Mouse (Mus musculus) midbrain, embryonic 16.5 days (tissue): Measurements from ENCODE around the gene Ddx43. TPM values are rescaled to one million over a fixed set of nuclear protein-coding genes. Genes with fewer than 3 reads are reported as not detected.

Experiments used
- ATAC-seq: fragments of 200-750 bp; cut with Nextera tagmentation; 2 replicates; pipeline ENCODE4 v1.8.0; 2017; ENCODE audit warnings: moderate TSS enrichment
- H3K27ac ChIP-seq: fragments of 300-500 bp; sonication (generic); 2 replicates; pipeline ENCODE4 v1.5.1; 2014; ENCODE audit warnings: mild to moderate bottlenecking, low read length, mixed read lengths
- H3K27me3 ChIP-seq: fragments of 300-500 bp; sonication (generic); 2 replicates; pipeline ENCODE4 v1.6.1; 2014; ENCODE audit warnings: low read depth, low read length, mixed read lengths; ENCODE audit not compliant: control insufficient read depth, insufficient read depth
- H3K36me3 ChIP-seq: fragments of 300-500 bp; sonication (generic); 2 replicates; pipeline ENCODE4 v1.6.1; 2014; ENCODE audit warnings: mild to moderate bottlenecking, low read length, moderate library complexity, mixed read lengths; ENCODE audit not compliant: control insufficient read depth, insufficient read depth
- H3K4me1 ChIP-seq: fragments of 300-500 bp; sonication (generic); 2 replicates; pipeline ENCODE4 v1.6.1; 2014; ENCODE audit warnings: mild to moderate bottlenecking, low read length, mixed read lengths; ENCODE audit not compliant: control insufficient read depth, insufficient read depth
- H3K4me2 ChIP-seq: fragments of 300-500 bp; sonication (generic); 2 replicates; pipeline ENCODE4 v1.6.1; 2014; ENCODE audit warnings: mild to moderate bottlenecking, low read length, mixed read lengths
- H3K4me3 ChIP-seq: fragments of 300-500 bp; sonication (generic); 2 replicates; pipeline ENCODE4 v1.5.1; 2014; ENCODE audit warnings: low read depth, mild to moderate bottlenecking, low read length, moderate library complexity, mixed read lengths
- H3K9ac ChIP-seq: fragments of 300-500 bp; sonication (generic); 2 replicates; pipeline ENCODE4 v1.6.1; 2014; ENCODE audit warnings: low read depth, low read length, mixed read lengths
- H3K9me3 ChIP-seq: fragments of 300-500 bp; sonication (generic); replicated peaks from 2 replicates; pipeline ENCODE4 v1.6.1; 2014; ENCODE audit warnings: mild to moderate bottlenecking, low read length, mixed read lengths; ENCODE audit not compliant: control insufficient read depth, poor library complexity, severe bottlenecking
- WGBS: fragments of 180-500 bp; shearing (Covaris S2); extraction: QIAGEN DNeasy Blood & Tissue Kit; methylation state at CpG from one replicate; pipeline ENCODE4 v1.1.7; 2014; 5-methylcytosine and 5-hydroxymethylcytosine counted together
- polyA plus RNA-seq: library from polyadenylated mRNA; unstranded; fragments of >200 nt; fragmentation: Nextera tagmentation; extraction: Ambion mirVana; gene quantifications from 2 replicates; pipeline ENCODE4 v1.2.1, GENCODE M21; 2015

The Ddx43 gene
- polyA plus RNA-seq, 1 experiment from 2014 or later, result 0.36 TPM

GRCm38 (mm10) chr9:78428185-78428584, 32.6 kb downstream of the Ddx43 start:
- Histone ChIP-seq H3K27me3 (no peaks in the 10 kb centered on the region), H3K27ac (no peak overlapping the region), H3K4me1 (no peaks in the 10 kb centered on the region), H3K9ac (no peak overlapping the region), H3K36me3 (no peaks in the 10 kb centered on the region), H3K9me3 (no peaks in the 10 kb centered on the region), H3K4me3 (no peak overlapping the region), H3K4me2 (no peak overlapping the region)
- ATAC-seq, result no peak
- 74% methylated on average over 6 of the region's 6 CpGs for WGBS

GRCm38 (mm10) chr9:78428870-78429432, 33.4 kb downstream of the Ddx43 start:
- H3K9ac ChIP-seq, result no peak overlapping the region
- no peaks in the 10 kb centered on the region for H3K4me1 ChIP-seq
- H3K9me3 ChIP-seq, result no peaks in the 10 kb centered on the region
- WGBS, result 89% methylated on average over 4 of the region's 4 CpGs
- no peak overlapping the region for H3K4me2 ChIP-seq
- no peaks in the 10 kb centered on the region for H3K27me3 ChIP-seq
- no peak overlapping the region for H3K27ac ChIP-seq
- H3K4me3 ChIP-seq, result no peak overlapping the region
- H3K36me3 ChIP-seq, result no peaks in the 10 kb centered on the region
- ATAC-seq, result no peak; the same call in 1 of the 2 replicates

- no peak for ATAC-seq
Observed at GRCm38 (mm10) chr9:78429551-78429950, 34.0 kb downstream of the Ddx43 start.

GRCm38 (mm10) chr9:78430486-78430885, 34.9 kb downstream of the Ddx43 start:
- Histone ChIP-seq H3K36me3 (no peaks in the 10 kb centered on the region), H3K4me1 (no peaks in the 10 kb centered on the region), H3K9ac (no peak overlapping the region), H3K4me3 (no peak overlapping the region), H3K4me2 (no peak overlapping the region), H3K9me3 (no peaks in the 10 kb centered on the region), H3K27ac (no peak overlapping the region), H3K27me3 (no peaks in the 10 kb centered on the region)
- 77% methylated on average over 6 of the region's 6 CpGs for WGBS
- no peak for ATAC-seq

More at GRCm38 (mm10) chr9:78429551-78429950, 34.0 kb downstream of the Ddx43 start:
- H3K9me3 ChIP-seq, result no peaks in the 10 kb centered on the region
- no peaks in the 10 kb centered on the region for H3K36me3 ChIP-seq
- H3K9ac ChIP-seq, result no peak overlapping the region
- 65% methylated on average over 2 of the region's 2 CpGs for WGBS
- H3K27me3 ChIP-seq, result no peaks in the 10 kb centered on the region
- no peak overlapping the region for H3K4me2 ChIP-seq
- H3K27ac ChIP-seq, result no peak overlapping the region
- H3K4me1 ChIP-seq, result no peaks in the 10 kb centered on the region
- H3K4me3 ChIP-seq, result no peak overlapping the region

GRCm38 (mm10) chr9:78432471-78432870, 36.9 kb downstream of the Ddx43 start:
- Histone ChIP-seq H3K4me1 (no peaks in the 10 kb centered on the region), H3K9ac (no peak overlapping the region), H3K4me2 (no peak overlapping the region), H3K27me3 (no peaks in the 10 kb centered on the region), H3K9me3 (no peaks in the 10 kb centered on the region), H3K4me3 (no peak overlapping the region), H3K27ac (no peak overlapping the region), H3K36me3 (no peaks in the 10 kb centered on the region)
- 85% methylated on average over 5 of the region's 5 CpGs for WGBS
- ATAC-seq, result no peak

- WGBS, result 66% methylated on average over 5 of the region's 5 CpGs
Observed at GRCm38 (mm10) chr9:78439426-78439825, 43.8 kb downstream of the Ddx43 start.

GRCm38 (mm10) chr9:78442237-78442578, 46.6 kb downstream of the Ddx43 start:
- peaks cover 9% of the 10 kb centered on the region for H3K4me1 ChIP-seq
- WGBS, result 3% methylated on average over 9 of the region's 9 CpGs
- 0 out of 2 replicates have a peak, but pooled peaks have one; percentile 26 for ATAC-seq
- H3K9me3 ChIP-seq, result no peaks in the 10 kb centered on the region
- peaks cover 64% of the 10 kb centered on the region for H3K27me3 ChIP-seq
- peak overlapping the region; percentile 79 for H3K4me2 ChIP-seq
- H3K27ac ChIP-seq, result no peak overlapping the region
- peak overlapping the region; percentile 45 for H3K4me3 ChIP-seq
- peak overlapping the region; percentile 54; the same call in 1 of the 2 replicates for H3K9ac ChIP-seq
- H3K36me3 ChIP-seq, result no peaks in the 10 kb centered on the region

More at GRCm38 (mm10) chr9:78439426-78439825, 43.8 kb downstream of the Ddx43 start:
- H3K9me3 ChIP-seq, result no peaks in the 10 kb centered on the region
- no peak overlapping the region for H3K27ac ChIP-seq
- H3K4me3 ChIP-seq, result no peak overlapping the region
- H3K4me2 ChIP-seq, result no peak overlapping the region
- H3K36me3 ChIP-seq, result no peaks in the 10 kb centered on the region
- H3K9ac ChIP-seq, result no peak overlapping the region
- ATAC-seq, result no peak
- peaks cover 9% of the 10 kb centered on the region for H3K4me1 ChIP-seq
- peaks cover 44% of the 10 kb centered on the region for H3K27me3 ChIP-seq

- H3K36me3 ChIP-seq, result no peaks in the 10 kb centered on the region
- H3K4me2 ChIP-seq, result peak within 1 kb of the TSS; percentile 79
- H3K9me3 ChIP-seq, result no peaks in the 10 kb centered on the region
- peaks cover 12% of the 10 kb centered on the region for H3K4me1 ChIP-seq
- under 1% methylated on average over 81 of the region's 81 CpGs for WGBS
- peak; percentile 64 for ATAC-seq
- peaks cover 64% of the 10 kb centered on the region for H3K27me3 ChIP-seq
- peak within 1 kb of the TSS; percentile 54 for H3K9ac ChIP-seq
- H3K4me3 ChIP-seq, result peak within 1 kb of the TSS; percentile 45
- no peak within 1 kb of the TSS for H3K27ac ChIP-seq
Observed at GRCm38 (mm10) chr9:78442579-78443392, 47.2 kb downstream of the Ddx43 start, which contains the start of gene Cgas. TSS of gene Cgas (minus strand) at chr9:78443237.

- peak overlapping the region; percentile 96 for H3K27ac ChIP-seq
- peaks cover 35% of the 10 kb centered on the region for H3K27me3 ChIP-seq
- H3K4me1 ChIP-seq, result peaks cover 13% of the 10 kb centered on the region
- H3K9me3 ChIP-seq, result no peaks in the 10 kb centered on the region
- H3K9ac ChIP-seq, result peak overlapping the region; percentile 96
- peak overlapping the region; percentile 66 for H3K4me2 ChIP-seq
- peak; percentile 59 for ATAC-seq
- peak overlapping the region; percentile 96 for H3K4me3 ChIP-seq
- H3K36me3 ChIP-seq, result peaks cover 4% of the 10 kb centered on the region
- 31% methylated on average over 9 of the region's 9 CpGs for WGBS
Observed at GRCm38 (mm10) chr9:78447606-78447972, 52.0 kb downstream of the Ddx43 start.
